Mouse (Mus musculus): Measurements from ENCODE around the gene Duoxa2. TPM values are rescaled to one million over a fixed set of nuclear protein-coding genes. Genes with fewer than 3 reads are reported as not detected.

The Duoxa2 gene
- total and polyA plus RNA-seq, 2 experiments from 2014 or later: 0.19 TPM; not detected in 1

GRCm38 (mm10) chr2:122348531-122349131 is 49.9 kb downstream of the Duoxa2 start:
- Histone ChIP-seq H3K27me3 (ENCODE audit: control insufficient read depth, insufficient read depth, low read length) (peaks cover 4% of the 10 kb centered on the region; the same call in 1 of the 2 replicates), H3K4me3 (ENCODE audit: low read depth, low read length) (peak overlapping the region; percentile 67), H3K27ac (ENCODE audit: low read depth) (peak overlapping the region; percentile 94), H3K9ac (replicated peaks; ENCODE audit: low read depth, low read length) (peak overlapping the region; percentile 60), H3K4me1 (ENCODE audit: control insufficient read depth, insufficient read depth) (peaks cover 8% of the 10 kb centered on the region), H3K36me3 (replicated peaks; ENCODE audit: control insufficient read depth, insufficient read depth, low read length) (0 out of 2 replicates have a peak, but pooled peaks cover 5% of the 10 kb centered on the region), H3K4me2 (ENCODE audit: low read depth, low read length) (peak overlapping the region; percentile 89), H3K9me3 (replicated peaks; ENCODE audit: control insufficient read depth, low read length) (no peaks in the 10 kb centered on the region)
- peak; percentile 88 for ATAC-seq (ENCODE audit: insufficient read depth, low read depth)
- WGBS: under 1% methylated on average over 46 of the region's 63 CpGs
- peak; percentile 79 for DNase-seq (ENCODE audit: low spot score)
- peak; percentile 72 for TF ChIP-seq CTCF (IDR thresholded peaks at IDR 0.05; ENCODE audit: low read depth)
- TF ChIP-seq EP300 (IDR thresholded peaks at IDR 0.05; ENCODE audit: low read depth): 0 out of 2 replicates have a peak, but pooled peaks have one; percentile 41

DNA sequence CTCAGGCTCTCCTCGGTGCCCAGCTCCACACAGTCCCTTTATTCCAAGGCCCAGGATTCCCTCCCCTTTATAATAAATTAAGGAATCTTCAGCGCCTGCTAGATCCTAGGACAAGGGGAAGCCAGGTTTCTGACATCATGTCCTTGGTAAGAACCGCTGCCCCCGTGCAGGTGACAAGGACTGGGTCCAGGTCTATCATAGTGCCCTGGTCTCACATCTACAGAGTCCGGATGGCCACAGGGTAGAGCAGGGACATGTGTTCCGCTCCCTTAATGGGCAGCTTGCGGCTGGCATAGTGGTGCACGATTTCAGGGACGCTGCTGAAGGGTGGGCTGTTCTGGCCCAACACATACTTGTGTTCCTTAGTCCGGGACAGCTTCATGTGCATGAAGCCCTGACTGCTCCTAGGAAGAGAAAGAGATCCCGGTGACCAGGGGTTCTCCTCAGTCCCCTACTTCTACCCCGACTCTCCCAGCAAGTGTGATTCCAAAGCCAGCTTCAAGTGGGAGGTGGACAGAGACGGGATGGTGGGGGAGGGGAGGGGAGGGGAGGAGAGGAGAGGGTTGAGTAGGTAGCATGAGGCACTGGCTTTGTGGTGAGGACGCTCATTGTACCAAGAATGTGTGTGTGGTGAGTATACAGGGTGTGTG is 50.6 kb downstream of the Duoxa2 start:
- Histone ChIP-seq H3K9ac (replicated peaks; ENCODE audit: low read depth, low read length) (peak overlapping the region; percentile 60), H3K36me3 (replicated peaks; ENCODE audit: control insufficient read depth, insufficient read depth, low read length) (0 out of 2 replicates have a peak, but pooled peaks cover 5% of the 10 kb centered on the region), H3K27ac (ENCODE audit: low read depth) (peak overlapping the region; percentile 94), H3K4me1 (ENCODE audit: control insufficient read depth, insufficient read depth) (peaks cover 10% of the 10 kb centered on the region), H3K9me3 (replicated peaks; ENCODE audit: control insufficient read depth, low read length) (no peaks in the 10 kb centered on the region), H3K4me3 (ENCODE audit: low read depth, low read length) (peak overlapping the region; percentile 67), H3K4me2 (ENCODE audit: low read depth, low read length) (peak overlapping the region; percentile 89), H3K27me3 (ENCODE audit: control insufficient read depth, insufficient read depth, low read length) (peaks cover 4% of the 10 kb centered on the region; the same call in 1 of the 2 replicates)
- DNase-seq (ENCODE audit: low spot score) (no peak), ATAC-seq (ENCODE audit: insufficient read depth, low read depth) (peak; percentile 52)
- 13% methylated on average over 14 of the region's 14 CpGs for WGBS
- TF ChIP-seq EP300 (IDR thresholded peaks at IDR 0.05; ENCODE audit: low read depth): no peak
- no peak for TF ChIP-seq CTCF (IDR thresholded peaks at IDR 0.05; ENCODE audit: low read depth)

GRCm38 (mm10) chr2:122351156-122351930 is 52.6 kb downstream of the Duoxa2 start:
- DNase-seq (ENCODE audit: low spot score) (no peak), ATAC-seq (ENCODE audit: insufficient read depth, low read depth) (no peak)
- 57% methylated on average over 5 of the region's 5 CpGs for WGBS
- Histone ChIP-seq H3K9ac (replicated peaks; ENCODE audit: low read depth, low read length) (0 out of 2 replicates have a peak overlapping the region, but pooled peaks have one; percentile 20), H3K27me3 (ENCODE audit: control insufficient read depth, insufficient read depth, low read length) (peaks cover 4% of the 10 kb centered on the region; the same call in 1 of the 2 replicates), H3K9me3 (replicated peaks; ENCODE audit: control insufficient read depth, low read length) (no peaks in the 10 kb centered on the region), H3K4me2 (ENCODE audit: low read depth, low read length) (no peak overlapping the region), H3K4me1 (ENCODE audit: control insufficient read depth, insufficient read depth) (peaks cover 16% of the 10 kb centered on the region), H3K27ac (ENCODE audit: low read depth) (0 out of 2 replicates have a peak overlapping the region, but pooled peaks have one; percentile 25), H3K36me3 (replicated peaks; ENCODE audit: control insufficient read depth, insufficient read depth, low read length) (peaks cover 10% of the 10 kb centered on the region; the same call in 1 of the 2 replicates), H3K4me3 (ENCODE audit: low read depth, low read length) (no peak overlapping the region)
- no peak for TF ChIP-seq CTCF (IDR thresholded peaks at IDR 0.05; ENCODE audit: low read depth)
- no peak for TF ChIP-seq EP300 (IDR thresholded peaks at IDR 0.05; ENCODE audit: low read depth)

DNA sequence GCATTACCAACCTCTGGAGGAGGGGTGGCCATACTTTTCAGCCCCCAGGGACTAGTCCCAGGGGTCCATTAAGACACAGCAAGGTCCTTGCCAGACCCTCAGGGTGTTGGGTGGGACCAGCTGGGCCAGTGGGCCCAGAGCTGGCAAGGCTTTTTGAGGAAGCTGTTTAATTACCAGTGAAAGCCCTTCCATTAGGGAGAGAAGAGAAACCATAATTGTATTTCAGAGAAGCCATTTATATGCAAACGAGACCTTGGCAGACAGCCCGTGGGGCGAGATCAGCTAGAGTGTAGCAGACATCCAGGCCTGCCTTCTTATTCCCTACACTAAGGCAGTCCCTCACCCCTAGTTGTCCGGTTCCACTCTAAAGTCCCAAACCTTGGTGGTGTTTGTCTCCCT is 53.2 kb downstream of the Duoxa2 start:
- Histone ChIP-seq H3K36me3 (replicated peaks; ENCODE audit: control insufficient read depth, insufficient read depth, low read length) (peaks cover 16% of the 10 kb centered on the region), H3K9ac (replicated peaks; ENCODE audit: low read depth, low read length) (0 out of 2 replicates have a peak overlapping the region, but pooled peaks have one; percentile 20), H3K4me3 (ENCODE audit: low read depth, low read length) (no peak overlapping the region), H3K4me1 (ENCODE audit: control insufficient read depth, insufficient read depth) (peaks cover 16% of the 10 kb centered on the region), H3K27ac (ENCODE audit: low read depth) (0 out of 2 replicates have a peak overlapping the region, but pooled peaks have one; percentile 25), H3K4me2 (ENCODE audit: low read depth, low read length) (no peak overlapping the region), H3K9me3 (replicated peaks; ENCODE audit: control insufficient read depth, low read length) (no peaks in the 10 kb centered on the region), H3K27me3 (ENCODE audit: control insufficient read depth, insufficient read depth, low read length) (peaks cover 4% of the 10 kb centered on the region; the same call in 1 of the 2 replicates)
- no peak for DNase-seq (ENCODE audit: low spot score)
- TF ChIP-seq CTCF (IDR thresholded peaks at IDR 0.05; ENCODE audit: low read depth) (no peak), EP300 (IDR thresholded peaks at IDR 0.05; ENCODE audit: low read depth) (no peak)
- 43% methylated on average over 4 of the region's 4 CpGs for WGBS
- no peak for ATAC-seq (ENCODE audit: insufficient read depth, low read depth)

Other genes with a start within 250 kb of the Duoxa2 start
- 11.0 and 15.7 TPM in 2 replicates for gene Spg11, start 180.5 kb upstream of the Duoxa2 start, total RNA-seq (2014; rRNA removed; ENCODE audit: low replicate concordance)
- 2.2 and 2.7 TPM in 2 replicates for gene Spg11, start 180.5 kb upstream of the Duoxa2 start, polyA plus RNA-seq (2015; fragmentation: Nextera tagmentation; extraction: Ambion mirVana)
- 166 and 244 TPM in 2 replicates for gene B2m, start 151.2 kb upstream of the Duoxa2 start, total RNA-seq (2014; rRNA removed; ENCODE audit: low replicate concordance)
- 273 and 282 TPM in 2 replicates for gene B2m, start 151.2 kb upstream of the Duoxa2 start, polyA plus RNA-seq (2015; fragmentation: Nextera tagmentation; extraction: Ambion mirVana)
- not detected in 2 replicates for gene Trim69, start 138.2 kb upstream of the Duoxa2 start, total RNA-seq (2014; rRNA removed; ENCODE audit: low replicate concordance)
- not detected in 2 replicates for gene Trim69, start 138.2 kb upstream of the Duoxa2 start, polyA plus RNA-seq (2015; fragmentation: Nextera tagmentation; extraction: Ambion mirVana)
- gene Patl2, start 112.7 kb upstream of the Duoxa2 start, total RNA-seq (2014; rRNA removed; ENCODE audit: low replicate concordance): not detected in 2 replicates
- gene Patl2, start 112.7 kb upstream of the Duoxa2 start, polyA plus RNA-seq (2015; fragmentation: Nextera tagmentation; extraction: Ambion mirVana): 0.04 and 0.05 TPM in 2 replicates
- not detected in 2 replicates for gene Terb2, start 112.6 kb upstream of the Duoxa2 start, total RNA-seq (2014; rRNA removed; ENCODE audit: low replicate concordance)
- not detected in 2 replicates for gene Terb2, start 112.6 kb upstream of the Duoxa2 start, polyA plus RNA-seq (2015; fragmentation: Nextera tagmentation; extraction: Ambion mirVana)
- 99.5 and 115 TPM in 2 replicates for gene Sord, start 64.2 kb upstream of the Duoxa2 start, total RNA-seq (2014; rRNA removed; ENCODE audit: low replicate concordance)
- 84.2 and 87.7 TPM in 2 replicates for gene Sord, start 64.2 kb upstream of the Duoxa2 start, polyA plus RNA-seq (2015; fragmentation: Nextera tagmentation; extraction: Ambion mirVana)
- gene Duox2, start 451 bp upstream of the Duoxa2 start, total RNA-seq (2014; rRNA removed; ENCODE audit: low replicate concordance): 0.04 and 3.7 TPM in 2 replicates
- 0.08 and 0.23 TPM in 2 replicates for gene Duox2, start 451 bp upstream of the Duoxa2 start, polyA plus RNA-seq (2015; fragmentation: Nextera tagmentation; extraction: Ambion mirVana)
- not detected in 2 replicates for gene Duoxa1, start 14.8 kb downstream of the Duoxa2 start, total RNA-seq (2014; rRNA removed; ENCODE audit: low replicate concordance)
- gene Duoxa1, start 14.8 kb downstream of the Duoxa2 start, polyA plus RNA-seq (2015; fragmentation: Nextera tagmentation; extraction: Ambion mirVana): not detected in 2 replicates
- not detected in 2 replicates for gene Duox1, start 16.8 kb downstream of the Duoxa2 start, total RNA-seq (2014; rRNA removed; ENCODE audit: low replicate concordance)
- not detected in 2 replicates for gene Duox1, start 16.8 kb downstream of the Duoxa2 start, polyA plus RNA-seq (2015; fragmentation: Nextera tagmentation; extraction: Ambion mirVana)
- gene Shf, start 70.3 kb downstream of the Duoxa2 start, total RNA-seq (2014; rRNA removed; ENCODE audit: low replicate concordance): 9.1 and 27.0 TPM in 2 replicates
- gene Shf, start 70.3 kb downstream of the Duoxa2 start, polyA plus RNA-seq (2015; fragmentation: Nextera tagmentation; extraction: Ambion mirVana): 1.1 and 1.3 TPM in 2 replicates
- 5.4 and 5.8 TPM in 2 replicates for gene Slc28a2, start 127.6 kb downstream of the Duoxa2 start, total RNA-seq (2014; rRNA removed; ENCODE audit: low replicate concordance)
- gene Slc28a2, start 127.6 kb downstream of the Duoxa2 start, polyA plus RNA-seq (2015; fragmentation: Nextera tagmentation; extraction: Ambion mirVana): 6.7 and 7.6 TPM in 2 replicates
- 0.04 TPM in 1 of 2 replicates, not detected in the other for gene Gm14085, start 186.0 kb downstream of the Duoxa2 start, total RNA-seq (2014; rRNA removed; ENCODE audit: low replicate concordance)
- not detected in 2 replicates for gene Gm14085, start 186.0 kb downstream of the Duoxa2 start, polyA plus RNA-seq (2015; fragmentation: Nextera tagmentation; extraction: Ambion mirVana)

All from heart, postnatal 0 days (tissue).